Mouse (Mus musculus): Measurements from ENCODE around the gene Loxl3.

DNA sequence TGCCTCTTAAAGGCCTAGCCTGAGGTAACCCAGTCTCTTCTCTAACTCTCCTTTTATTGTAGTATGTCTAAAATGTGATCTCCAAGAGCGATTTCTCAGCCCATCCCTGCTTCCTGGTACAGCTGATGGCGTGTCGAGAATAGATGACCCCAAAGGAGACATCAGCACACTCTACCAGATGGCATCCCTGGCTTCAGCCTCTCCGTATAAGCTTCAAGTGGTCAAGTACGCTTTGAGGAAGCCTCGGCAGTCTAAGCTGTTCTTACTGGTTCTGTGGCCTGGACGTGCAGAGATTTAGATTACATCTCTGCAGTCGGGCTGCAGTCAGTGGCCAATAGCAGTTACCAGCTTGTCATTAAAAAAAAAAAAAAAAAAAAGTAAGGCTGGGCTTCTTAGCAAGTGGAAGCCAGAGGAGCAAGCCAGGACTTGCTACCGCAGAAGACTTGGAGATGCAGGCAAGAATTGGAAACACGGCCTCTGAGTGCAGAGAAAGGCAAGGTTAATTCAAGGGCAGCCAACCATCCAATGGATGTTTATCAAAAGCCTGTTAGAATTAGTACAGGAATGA is 28.4 kb upstream of the Loxl3 start:
- TF ChIP-seq GATA1 (IDR thresholded peaks at IDR 0.05; ENCODE audit: low read length) (no peak), TAL1 (IDR thresholded peaks at IDR 0.05; ENCODE audit: low read length) (no peak)

Data from erythroblast, embryonic 14.5 days (primary cell).